Mouse (Mus musculus): ENCODE results near the gene Pik3ap1. TPM values are rescaled to one million over a fixed set of nuclear protein-coding genes. Genes with fewer than 3 reads are reported as not detected.

Gene Pik3ap1
- total and polyA plus RNA-seq, 3 experiments, result 26.7 to 106 (median 37.4) TPM

GRCm38 (mm10) chr19:41254584-41254983 is 130.3 kb downstream of the Pik3ap1 start:
- Histone ChIP-seq H3K4me3 (replicated peaks in 1 of 3; ENCODE audit: low read depth in 2 of 3, low read length in 2 of 3, poor library complexity in 1 of 3) (no peak overlapping the region), H3K9me3 (replicated peaks; ENCODE audit: low read length) (no peaks in the 10 kb centered on the region), H3K79me2 (replicated peaks; ENCODE audit: control insufficient read depth, extremely low read depth, insufficient read depth, poor library complexity, severe bottlenecking) (peaks cover 63% of the 10 kb centered on the region), H3K36me3 (replicated peaks in 1 of 2; ENCODE audit: control insufficient read depth in 1 of 2, insufficient read depth in 1 of 2, low read length in 1 of 2) (peaks cover 18 to 65% of the 10 kb centered on the region in 2 experiments), H3K27ac (ENCODE audit: insufficient read depth, low read depth) (no peak overlapping the region), H3K27me3 (replicated peaks) (no peaks in the 10 kb centered on the region), H3K4me2 (ENCODE audit: insufficient read depth, low read depth, poor library complexity, severe bottlenecking) (no peak overlapping the region), H3K4me1 (ENCODE audit: control insufficient read depth in 1 of 2, insufficient read depth in 2 of 2) (peaks cover 3 to 15% of the 10 kb centered on the region in 2 experiments; a peak in 3 of 4 replicates), H3K9ac (ENCODE audit: insufficient read depth, low read depth) (no peak overlapping the region)
- DNase-seq (ENCODE audit: extremely low read depth), result no peak
- no peak for TF ChIP-seq JUN (IDR thresholded peaks at IDR 0.05; ENCODE audit: insufficient read depth, low read depth, low read length)
- in situ Hi-C loops (cut with MboI; ENCODE audit: low pct_ligation_motif_present, low pct_unique_long_range_greater_than_20kb, low sequenced_read_pairs), result no loop called here
- dilution Hi-C loops (cut with MboI; ENCODE audit: extremely low pct_ligation_motif_present, extremely low pct_unique_long_range_greater_than_20kb, low sequenced_read_pairs), result no loop called here

- Histone ChIP-seq H3K27me3 (replicated peaks) (no peaks in the 10 kb centered on the region), H3K36me3 (replicated peaks in 1 of 2; ENCODE audit: control insufficient read depth in 1 of 2, insufficient read depth in 1 of 2, low read length in 1 of 2) (peaks cover 34 to 76% of the 10 kb centered on the region in 2 experiments), H3K4me1 (ENCODE audit: control insufficient read depth in 1 of 2, insufficient read depth in 2 of 2) (no peaks in the 10 kb centered on the region), H3K4me3 (replicated peaks in 1 of 3; ENCODE audit: low read depth in 2 of 3, low read length in 2 of 3, poor library complexity in 1 of 3) (no peak overlapping the region), H3K9me3 (replicated peaks; ENCODE audit: low read length) (no peaks in the 10 kb centered on the region), H3K9ac (ENCODE audit: insufficient read depth, low read depth) (no peak overlapping the region), H3K79me2 (replicated peaks; ENCODE audit: control insufficient read depth, extremely low read depth, insufficient read depth, poor library complexity, severe bottlenecking) (peaks cover 29% of the 10 kb centered on the region), H3K27ac (ENCODE audit: insufficient read depth, low read depth) (no peak overlapping the region), H3K4me2 (ENCODE audit: insufficient read depth, low read depth, poor library complexity, severe bottlenecking) (no peak overlapping the region)
- DNase-seq (ENCODE audit: extremely low read depth), result no peak
- in situ Hi-C loops (cut with MboI; ENCODE audit: low pct_ligation_motif_present, low pct_unique_long_range_greater_than_20kb, low sequenced_read_pairs), result no loop called here
- dilution Hi-C loops (cut with MboI; ENCODE audit: extremely low pct_ligation_motif_present, extremely low pct_unique_long_range_greater_than_20kb, low sequenced_read_pairs), result no loop called here
- TF ChIP-seq RCOR1 (conservative IDR thresholded peaks at IDR 0.05; ENCODE audit: low read depth, low read length) (no peak), ZNF384 (IDR thresholded peaks at IDR 0.05; ENCODE audit: low read depth, low read length) (no peak), USF1 (IDR thresholded peaks at IDR 0.05; ENCODE audit: low read depth, low read length) (no peak), GABPA (IDR thresholded peaks at IDR 0.05; ENCODE audit: insufficient replicate concordance, low read depth, low read length) (no peak), IRF4 (IDR thresholded peaks at IDR 0.05; ENCODE audit: low read depth, low read length) (no peak), ETS1 (conservative IDR thresholded peaks at IDR 0.05; ENCODE audit: low read depth, low read length) (no peak), KAT2A (IDR thresholded peaks at IDR 0.05; ENCODE audit: insufficient replicate concordance, low read length) (no peak), CTCF (conservative IDR thresholded peaks at IDR 0.05 in 1 of 2, IDR thresholded peaks at IDR 0.05 in 1 of 2; ENCODE audit: low read depth in 2 of 2, low read length in 2 of 2) (no peak), SIN3A (IDR thresholded peaks at IDR 0.05; ENCODE audit: low read length) (no peak), RAD21 (IDR thresholded peaks at IDR 0.05; ENCODE audit: low read depth, low read length) (no peak), SMC3 (IDR thresholded peaks at IDR 0.05; ENCODE audit: low read depth, low read length) (no peak), MAX (IDR thresholded peaks at IDR 0.05; ENCODE audit: low read length) (no peak), JUND (conservative IDR thresholded peaks at IDR 0.05; ENCODE audit: low read depth, low read length) (no peak), NRF1 (IDR thresholded peaks at IDR 0.05; ENCODE audit: low read depth, low read length) (no peak), ZC3H11A (IDR thresholded peaks at IDR 0.05; ENCODE audit: low read depth, low read length) (no peak), POLR2AphosphoS2 (IDR thresholded peaks at IDR 0.05; ENCODE audit: low read depth, low read length) (no peak)
Measured at GRCm38 (mm10) chr19:41248968-41249367, 135.9 kb downstream of the Pik3ap1 start.

Measured in CH12.LX (cell line).